In the genomic region with DNA sequence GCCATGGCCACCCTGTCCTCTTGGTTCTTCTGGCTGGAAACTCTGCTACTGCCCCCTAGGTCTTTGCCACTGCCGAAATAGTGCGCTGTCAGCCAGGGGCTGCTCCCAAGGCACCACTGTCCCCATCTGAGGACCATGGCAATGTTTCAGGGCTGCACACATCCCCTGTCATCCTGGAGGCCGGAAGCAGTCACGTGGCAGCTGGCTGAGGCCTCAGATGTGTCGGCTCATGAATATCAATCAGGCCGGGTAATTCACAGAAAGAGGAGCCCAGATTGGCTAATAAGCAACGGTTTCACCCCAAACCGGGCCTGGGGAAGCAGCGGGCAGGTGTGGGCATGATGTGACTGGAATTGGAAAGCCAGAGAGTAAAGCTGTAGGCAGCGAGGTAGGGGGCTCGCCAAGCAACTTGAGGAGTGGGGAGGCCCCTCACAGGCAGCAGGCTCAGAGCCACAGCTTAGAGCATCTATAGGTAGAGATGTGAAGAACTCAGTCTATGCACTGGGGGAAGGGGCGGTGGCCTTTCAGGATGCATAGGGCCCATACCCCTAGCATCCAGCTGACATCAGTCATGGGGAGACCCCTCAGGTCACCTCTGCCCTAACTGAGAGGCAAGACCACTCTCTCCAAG, we compare ENCODE assay signal across 13 mouse cellular contexts.
DNase-seq lines count a peak whose midpoint lies in the region; ATAC-seq lines count a peak whose summit lies in the region.
"Had no signal": no experiment of that assay in that cellular context is flagged by ENCODE, and none has a peak within 500 bp of the region (broad histone marks: within the 10 kb centered on the region; RNA-seq: fewer than 3 reads in every experiment).

No protein-coding gene starts in this region.

- H3K36me3 ChIP-seq in neural tube, embryonic 11.5 days (ENCODE audit: control insufficient read depth, insufficient read depth, low read length): no peaks in the 10 kb centered on the region
- no peaks in the 10 kb centered on the region for H3K36me3 ChIP-seq in hindbrain, embryonic 13.5 days
- H3K36me3 ChIP-seq in midbrain, embryonic 14.5 days (ENCODE audit: control insufficient read depth, insufficient read depth, low read length): no peaks in the 10 kb centered on the region
- H3K36me3 ChIP-seq: limb, embryonic 15.5 days had no signal

- H3K9me3 ChIP-seq in neural tube, embryonic 11.5 days (ENCODE audit: control insufficient read depth, low read length): no peaks in the 10 kb centered on the region
- H3K9me3 ChIP-seq in hindbrain, embryonic 13.5 days: no peaks in the 10 kb centered on the region
- no peaks in the 10 kb centered on the region for H3K9me3 ChIP-seq in midbrain, embryonic 14.5 days (ENCODE audit: control insufficient read depth, low read length)
- H3K9me3 ChIP-seq: limb, embryonic 15.5 days had no signal

- peak overlapping the region; percentile 60; the same call in 1 of the 2 replicates for H3K27ac ChIP-seq in neural tube, embryonic 11.5 days (ENCODE audit: low read depth, low read length)
- H3K27ac ChIP-seq in hindbrain, embryonic 13.5 days: peak overlapping the region; percentile 84
- H3K27ac ChIP-seq in midbrain, embryonic 14.5 days (replicated peaks; ENCODE audit: low read depth, low read length): peak overlapping the region; percentile 75
- H3K27ac ChIP-seq: limb, embryonic 15.5 days had no signal

- peaks cover 23% of the 10 kb centered on the region for H3K4me1 ChIP-seq in neural tube, embryonic 11.5 days (ENCODE audit: control insufficient read depth, insufficient read depth, low read length)
- H3K4me1 ChIP-seq in hindbrain, embryonic 13.5 days (replicated peaks): peaks cover 62% of the 10 kb centered on the region
- H3K4me1 ChIP-seq in midbrain, embryonic 14.5 days (ENCODE audit: control insufficient read depth, insufficient read depth, low read length): peaks cover 38% of the 10 kb centered on the region

- peaks cover 2% of the 10 kb centered on the region; the same call in 1 of the 2 replicates for H3K27me3 ChIP-seq in neural tube, embryonic 11.5 days (ENCODE audit: control insufficient read depth, insufficient read depth, low read length)
- H3K27me3 ChIP-seq in hindbrain, embryonic 13.5 days: peaks cover 13% of the 10 kb centered on the region
- 0 out of 2 replicates have a peak, but pooled peaks cover 8% of the 10 kb centered on the region for H3K27me3 ChIP-seq in midbrain, embryonic 14.5 days (ENCODE audit: control insufficient read depth, insufficient read depth, low read length)

- ATAC-seq in neural tube, embryonic 11.5 days (ENCODE audit: insufficient read depth, low FRiP score, low TSS enrichment): peak; percentile 78; the same call in 1 of the 2 replicates
- peak; percentile 39 for ATAC-seq in hindbrain, embryonic 13.5 days (ENCODE audit: low FRiP score)
- peak; percentile 57; the same call in 1 of the 2 replicates for ATAC-seq in midbrain, embryonic 14.5 days (ENCODE audit: low FRiP score, low TSS enrichment)

- DNase-seq in neural tube, embryonic 11.5 days (ENCODE audit: low spot score): peak; percentile 61
- no peak for DNase-seq in neural tube, embryonic 10.5 days (ENCODE audit: extremely low spot score, low spot score)
- peak; percentile 83 for DNase-seq in midbrain, embryonic 14.5 days
- DNase-seq in right cerebral cortex, postnatal 36 days (ENCODE audit: low spot score in 2 of 2): no peak
- DNase-seq in heart, adult 9 months (ENCODE audit: low spot score in 2 of 2): no peak
- DNase-seq in lung, postnatal 36 days: no peak
- DNase-seq: adrenal gland, postnatal 14 days; heart, adult 18-20 months; heart, postnatal 10 days; kidney, adult 11 months; lung, adult 2 months had no signal

- WGBS in neural tube, embryonic 11.5 days: 43% methylated on average over 12 of the region's 12 CpGs
- WGBS in hindbrain, embryonic 13.5 days: 25% methylated on average over 12 of the region's 12 CpGs
- WGBS in midbrain, embryonic 14.5 days: 19% methylated on average over 12 of the region's 12 CpGs

- H3K4me2 ChIP-seq in neural tube, embryonic 11.5 days (ENCODE audit: low read depth): no peak overlapping the region
- peak overlapping the region; percentile 15; the same call in 1 of the 2 replicates for H3K4me2 ChIP-seq in hindbrain, embryonic 13.5 days
- H3K4me2 ChIP-seq in midbrain, embryonic 14.5 days (ENCODE audit: low read length): 0 out of 2 replicates have a peak overlapping the region, but pooled peaks have one; percentile 13
- H3K4me2 ChIP-seq: limb, embryonic 15.5 days had no signal

- H3K9ac ChIP-seq in neural tube, embryonic 11.5 days (ENCODE audit: low read length): no peak overlapping the region
- peak overlapping the region; percentile 56 for H3K9ac ChIP-seq in hindbrain, embryonic 13.5 days
- H3K9ac ChIP-seq in midbrain, embryonic 14.5 days (replicated peaks; ENCODE audit: low read length): no peak overlapping the region
- H3K9ac ChIP-seq: limb, embryonic 15.5 days had no signal

- H3K4me3 ChIP-seq in neural tube, embryonic 11.5 days (ENCODE audit: low read depth, low read length): no peak overlapping the region
- no peak overlapping the region for H3K4me3 ChIP-seq in hindbrain, embryonic 13.5 days
- H3K4me3 ChIP-seq in midbrain, embryonic 14.5 days (replicated peaks; ENCODE audit: low read depth, low read length): no peak overlapping the region
- H3K4me3 ChIP-seq: limb, embryonic 15.5 days had no signal

Comparison
In these comparisons a context has a peak if more than half of its experiments do, and no peak if none do; other contexts are left out.
1. DNase-seq: peak in neural tube, embryonic 11.5 days (single experiment) and midbrain, embryonic 14.5 days (single experiment); none in neural tube, embryonic 10.5 days (single experiment), right cerebral cortex, postnatal 36 days (0 of 2), heart, adult 9 months (0 of 2) and lung, postnatal 36 days (single experiment).
2. Peak in every context shown above with its lines, with median percentiles within 50 percentile points of each other: ATAC-seq and H3K27ac ChIP-seq.